Mouse (Mus musculus): Measurements from ENCODE around the gene Bbs9.
"Not testable (repeated sequence)": the region's sequence is repeated elsewhere in the genome, so short reads cannot be mapped to it uniquely, and the experiment has no call there.

Gene Bbs9

DNA sequence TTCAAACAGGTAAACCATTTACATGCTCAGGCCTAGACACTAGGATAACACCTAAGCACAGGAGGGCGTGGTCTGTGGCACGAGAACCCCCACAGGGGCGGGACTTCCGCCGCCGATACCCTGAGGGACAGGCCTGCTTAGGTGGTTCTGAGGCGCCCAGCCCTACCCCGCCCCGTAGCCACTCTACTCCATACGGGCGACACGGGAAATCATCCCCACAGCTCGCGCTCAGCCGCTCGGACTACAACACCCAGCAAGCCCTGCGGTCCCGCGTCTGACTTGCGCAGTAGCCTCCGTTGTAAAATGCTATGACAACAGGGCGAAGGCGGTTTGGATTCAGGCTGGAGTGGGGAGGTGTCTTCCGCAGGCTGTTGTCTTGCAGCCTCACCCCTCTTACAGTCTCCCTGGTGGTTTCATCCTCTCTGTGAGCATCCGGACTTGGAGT lies at the start of gene Bbs9:
Gene Bbs9, plus strand, starts transcription at position 292 of the 445 bp plus-strand sequence.
- in situ Hi-C loops (cut with MboI, MseI): no loop called here

DNA sequence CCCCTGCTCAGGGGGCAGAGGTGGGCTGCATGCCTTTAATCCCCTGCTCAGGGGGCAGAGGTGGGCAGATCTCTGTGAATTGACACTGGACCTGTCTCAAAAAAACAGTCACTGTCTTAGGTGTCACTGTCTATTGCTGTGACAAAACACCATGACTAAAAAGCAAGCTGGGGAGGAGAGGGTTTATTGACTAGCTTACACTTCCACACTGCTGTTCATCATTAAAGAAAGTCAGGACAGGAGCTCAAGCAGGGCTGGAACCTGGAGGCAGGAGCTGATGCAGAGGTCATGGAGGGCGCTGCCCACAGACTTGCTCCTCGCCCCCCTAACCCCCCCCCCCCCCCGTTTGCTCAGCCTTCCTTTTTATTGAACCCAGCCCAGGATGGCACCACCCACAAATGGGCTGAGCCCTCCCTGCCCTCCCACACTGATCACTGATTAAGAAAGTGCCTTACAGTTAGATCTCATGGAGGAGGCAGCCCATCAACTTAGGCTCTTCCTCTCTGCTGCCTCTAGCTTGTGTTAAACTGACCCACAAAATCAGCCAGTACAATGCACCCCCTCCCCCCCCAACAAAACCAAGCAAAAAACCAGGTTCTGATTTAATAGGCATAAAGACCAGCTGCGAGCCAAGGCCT lies 47.4 kb upstream of the Bbs9 start:
- in situ Hi-C loops (cut with MboI, MseI): no loop called here

DNA sequence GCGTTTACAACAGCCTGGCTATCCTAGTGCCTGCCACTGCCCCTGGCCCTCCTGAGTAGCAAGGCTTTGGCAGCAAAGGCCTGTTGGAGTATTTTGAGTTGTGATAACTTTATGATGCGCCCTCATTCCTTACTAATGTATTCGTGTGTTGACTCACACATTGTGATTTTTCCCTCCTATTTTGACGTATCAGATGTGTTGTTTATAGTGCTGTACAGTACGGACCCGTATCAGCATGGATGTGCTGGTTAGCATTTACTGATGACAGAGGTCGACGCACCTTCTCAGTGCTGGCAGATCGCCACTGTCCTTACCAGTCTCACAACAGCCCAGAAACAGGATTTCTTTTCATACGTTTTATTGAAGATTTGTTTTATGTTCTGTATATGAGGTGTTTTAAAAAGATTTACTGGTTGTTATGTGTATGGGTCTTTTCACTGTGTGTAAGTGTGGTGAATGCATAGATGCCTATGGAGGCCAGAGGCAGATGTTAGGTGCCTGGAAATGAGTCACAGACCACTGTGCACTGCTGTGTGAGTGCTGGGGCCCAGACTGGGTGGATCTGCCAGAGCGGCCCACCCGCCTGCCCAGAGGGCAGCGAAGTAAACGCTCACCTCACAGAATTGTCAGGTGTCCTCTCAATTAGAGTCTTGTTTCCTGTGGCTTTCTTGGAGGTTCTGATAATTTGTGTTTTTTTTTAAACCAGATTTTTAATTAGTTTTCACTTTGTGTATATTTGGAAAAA lies 46.7 kb upstream of the Bbs9 start:
- in situ Hi-C loops (cut with MboI, MseI): no loop called here

DNA sequence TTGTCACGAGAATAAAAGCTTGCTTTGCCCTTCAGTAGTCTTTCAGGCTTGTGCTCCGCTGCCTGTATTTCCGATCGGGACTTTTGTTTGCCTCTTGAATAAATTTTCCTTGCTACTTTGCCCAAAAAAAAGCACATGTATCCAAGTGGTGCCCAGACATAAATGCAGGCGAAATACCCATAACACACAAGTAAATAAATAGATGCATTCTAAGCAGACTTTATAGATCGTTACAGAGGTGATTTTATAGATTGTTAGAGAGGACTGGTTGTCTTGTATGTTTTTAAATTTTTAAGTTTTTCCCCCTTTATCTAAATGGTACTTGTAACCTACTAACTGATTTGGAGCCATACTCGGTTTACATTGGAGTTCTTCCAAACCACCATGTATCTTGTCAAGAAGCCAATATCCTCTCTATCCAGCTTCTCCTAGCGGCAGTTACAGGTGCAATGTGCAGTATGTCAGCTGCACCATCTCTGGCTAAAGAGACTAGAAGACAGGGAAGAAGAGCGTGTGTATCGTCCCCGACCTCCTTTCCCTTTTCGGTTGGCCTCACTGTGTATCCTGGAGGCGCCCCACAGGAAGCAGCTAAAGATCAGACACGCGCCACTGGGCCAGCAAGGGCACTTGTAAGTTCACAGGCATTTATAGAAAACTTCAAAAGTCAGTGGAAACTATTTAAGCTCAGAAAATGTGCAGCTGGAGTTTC lies 45.8 kb upstream of the Bbs9 start:
- in situ Hi-C loops (cut with MboI, MseI): no loop called here

DNA sequence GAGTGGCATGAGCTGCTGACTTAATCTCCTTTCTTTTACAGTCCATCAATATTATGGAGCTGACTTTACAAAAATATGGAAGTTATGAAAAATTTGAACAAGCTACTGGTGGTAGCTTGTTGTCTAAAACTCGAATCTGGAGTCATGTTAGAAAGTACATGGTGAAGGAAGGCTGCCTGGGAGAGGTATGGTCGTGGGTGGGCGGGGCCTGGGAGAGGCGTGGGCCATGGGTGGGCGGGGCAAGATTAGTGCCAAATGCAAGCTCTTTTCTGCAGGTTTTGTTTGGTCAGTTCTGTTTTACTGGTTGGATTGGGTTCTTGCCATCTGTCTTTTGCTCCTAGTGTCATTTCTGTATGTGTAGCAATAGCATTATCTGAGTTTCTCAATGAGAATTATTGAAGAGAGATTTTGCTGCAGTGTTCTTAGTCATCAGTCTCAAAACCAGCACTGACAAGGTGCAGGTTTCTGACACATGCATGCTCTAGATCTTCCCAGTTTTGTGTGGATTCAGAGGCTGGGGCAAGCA lies 45.1 kb upstream of the Bbs9 start:
- in situ Hi-C loops (cut with MboI, MseI): no loop called here

DNA sequence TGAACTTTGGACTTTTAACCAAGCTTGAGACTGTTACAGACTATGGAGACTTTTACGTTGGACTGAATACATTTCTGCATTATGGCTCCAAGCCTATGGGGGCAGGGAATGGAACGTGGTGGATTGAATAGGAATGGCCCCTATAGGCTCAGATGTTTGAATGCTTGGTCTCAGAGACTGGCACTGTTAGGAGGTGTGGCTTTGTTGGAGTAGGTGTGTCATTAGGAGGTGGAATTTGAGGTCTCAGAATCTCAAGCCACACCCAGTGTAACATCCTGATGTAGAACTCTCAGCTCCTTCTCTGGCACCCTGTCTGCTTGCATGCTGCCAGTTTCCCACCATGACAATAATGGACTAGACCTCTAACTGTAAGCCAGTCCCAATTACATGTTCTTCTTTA lies 42.3 kb upstream of the Bbs9 start:
- in situ Hi-C loops (cut with MboI, MseI): no loop called here

DNA sequence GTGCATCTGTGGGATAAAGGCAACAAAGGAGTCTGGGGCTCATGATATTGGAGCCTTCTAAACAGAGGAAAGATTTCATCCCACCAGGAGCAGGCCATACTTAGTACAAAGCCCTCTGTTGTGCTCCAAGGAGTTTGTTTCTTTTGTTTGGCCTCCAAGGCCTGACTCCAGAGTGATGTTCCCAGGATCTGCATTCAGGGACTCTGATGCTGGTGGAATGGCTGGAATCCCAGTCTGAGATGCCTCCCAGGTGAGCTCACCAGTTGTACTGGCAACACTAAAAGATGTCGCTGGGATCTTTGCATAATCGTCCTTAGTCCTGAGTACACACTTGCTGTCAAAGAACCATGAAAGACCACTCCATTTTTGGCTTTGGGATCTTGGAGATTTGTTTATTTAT lies 41.4 kb upstream of the Bbs9 start:
- in situ Hi-C loops (cut with MboI, MseI): no loop called here

DNA sequence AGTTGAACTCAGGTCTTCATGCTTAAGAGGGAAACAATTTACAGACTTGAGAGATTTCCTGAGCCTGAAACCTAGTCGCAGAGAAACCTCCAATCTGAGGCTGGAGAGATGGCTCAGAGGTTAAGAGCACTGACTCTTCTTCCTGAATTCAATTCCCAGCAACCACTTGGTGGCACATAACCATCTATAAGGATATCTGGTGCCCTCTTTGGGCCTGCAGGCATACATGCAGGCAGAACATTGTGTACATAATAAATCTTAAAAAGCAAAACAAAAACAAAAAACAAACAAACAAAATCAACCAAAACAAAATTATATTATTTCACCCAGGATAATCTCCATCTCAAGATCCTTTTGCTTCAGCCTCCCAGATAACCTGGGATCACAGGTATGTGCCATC lies 36.7 kb upstream of the Bbs9 start:
- in situ Hi-C loops (cut with MboI, MseI): no loop called here

DNA sequence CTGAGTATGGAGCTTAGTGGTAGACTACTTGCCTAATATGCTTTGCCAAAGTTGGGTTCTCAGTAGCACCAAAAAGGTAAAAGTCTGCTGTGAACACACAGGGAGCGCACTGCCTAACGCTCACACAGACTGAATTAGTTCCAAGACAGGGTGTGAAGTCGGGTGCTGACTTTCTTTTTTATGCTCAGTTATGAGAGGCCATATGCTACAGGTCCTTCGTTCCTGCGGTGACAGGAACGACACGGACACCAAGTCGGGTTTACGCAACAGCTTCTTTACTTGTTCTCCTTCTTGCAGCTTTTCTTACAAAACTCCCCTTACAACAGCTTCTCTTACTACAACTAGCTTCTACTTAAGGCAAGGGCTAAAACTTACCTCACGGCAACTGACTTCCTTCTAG lies 32.4 kb upstream of the Bbs9 start:
- in situ Hi-C loops (cut with MboI, MseI): no loop called here

DNA sequence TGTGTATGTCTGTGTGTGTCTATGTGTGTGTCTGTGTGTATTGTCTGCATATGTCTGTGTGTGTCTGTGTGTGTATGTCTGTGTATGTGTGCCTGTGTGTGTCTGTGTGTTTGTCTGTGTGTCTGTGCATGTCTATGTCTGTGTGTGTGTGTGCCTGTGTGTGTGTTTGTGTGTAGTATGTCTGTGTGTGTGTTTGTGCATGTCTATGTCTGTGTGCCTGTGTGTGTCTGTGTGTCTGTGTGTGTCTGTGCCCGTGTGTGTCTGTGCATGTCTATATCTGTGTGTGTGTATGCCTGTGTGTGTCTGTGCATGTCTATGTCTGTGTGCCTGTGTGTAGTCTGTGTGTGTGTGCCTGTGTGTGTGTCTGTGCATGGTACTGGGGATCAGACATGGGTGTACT lies 30.4 kb upstream of the Bbs9 start:
- in situ Hi-C loops (cut with MboI, MseI): no loop called here

DNA sequence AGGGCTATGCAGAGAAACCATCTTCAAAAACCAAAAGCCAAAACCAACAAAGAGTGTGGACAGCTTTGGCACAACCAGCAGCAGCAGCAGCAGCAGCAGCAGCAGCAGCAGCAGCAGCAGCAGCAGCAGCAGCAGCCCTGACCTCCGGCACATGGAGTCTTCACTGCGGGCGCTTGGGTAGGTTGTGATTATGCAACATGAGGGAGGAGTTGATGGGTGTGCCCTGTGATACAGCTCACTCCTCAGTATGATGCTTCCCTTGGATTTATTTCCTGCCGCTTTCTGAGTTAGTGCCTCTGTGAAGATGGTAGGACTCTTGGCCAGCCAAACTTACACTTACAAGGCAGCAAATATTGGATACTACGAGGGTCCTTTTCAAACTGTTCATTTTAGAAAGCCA lies 28.3 kb upstream of the Bbs9 start:
- in situ Hi-C loops (cut with MboI, MseI): no loop called here

DNA sequence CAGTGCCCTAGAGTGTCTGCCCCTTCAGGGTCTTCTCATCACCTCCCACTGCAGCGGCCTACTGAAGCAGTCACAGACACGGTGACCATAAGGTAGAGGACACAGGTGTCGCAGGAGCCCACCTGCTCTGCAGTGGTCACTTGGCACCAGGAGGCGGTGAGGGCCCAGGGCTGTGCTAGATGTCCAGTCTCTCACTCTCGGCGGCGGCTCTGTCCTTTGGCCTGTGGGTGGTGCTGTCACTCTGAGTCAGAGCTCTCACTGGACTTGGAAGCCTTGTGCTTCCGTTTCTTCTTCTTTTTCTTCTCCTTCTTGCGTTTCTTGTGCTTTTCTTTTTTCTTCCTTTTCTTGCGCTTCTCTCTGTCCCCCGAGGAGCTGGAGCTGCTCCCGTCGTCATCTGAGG lies 27.1 kb upstream of the Bbs9 start:
- in situ Hi-C loops (cut with MboI, MseI): no loop called here

DNA sequence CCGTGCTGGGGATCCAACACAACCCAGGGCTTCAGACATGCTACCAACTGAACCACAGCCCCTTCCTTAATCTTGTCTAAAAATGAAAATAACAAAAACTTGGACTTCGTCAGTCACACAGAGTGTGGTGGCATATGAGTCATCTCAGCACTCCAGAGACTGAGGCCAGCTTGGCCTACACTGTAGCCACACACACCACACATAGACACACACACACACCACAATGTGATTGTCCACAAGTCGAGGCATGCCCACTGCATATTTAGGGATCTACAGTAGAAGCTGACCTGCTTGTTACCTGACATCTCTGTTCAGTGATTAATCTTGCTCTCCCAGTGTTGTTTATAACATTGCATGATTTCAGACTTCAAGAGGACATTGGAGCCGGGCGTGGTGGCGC lies 26.3 kb upstream of the Bbs9 start:
- in situ Hi-C loops (cut with MboI, MseI): no loop called here

DNA sequence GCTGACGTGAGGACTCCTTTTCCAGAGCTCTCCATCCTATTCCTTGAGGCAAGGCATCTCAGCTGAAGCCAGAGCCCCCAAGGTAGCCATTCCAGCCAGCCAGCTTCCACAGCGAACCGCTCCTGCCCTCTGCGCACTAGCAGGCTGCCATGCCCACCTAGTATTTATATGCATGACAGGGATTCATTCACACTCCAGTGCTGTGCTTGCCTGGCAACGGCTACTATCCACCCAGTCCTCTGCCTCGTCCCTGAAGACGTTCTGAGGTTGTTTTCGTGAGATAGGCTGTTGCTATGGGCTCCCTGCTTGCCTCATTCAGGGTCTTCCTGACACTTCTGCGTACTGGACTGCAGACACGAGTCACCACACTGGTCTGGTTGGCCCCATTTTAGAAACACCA lies 22.8 kb upstream of the Bbs9 start:
- in situ Hi-C loops (cut with MboI, MseI): no loop called here

DNA sequence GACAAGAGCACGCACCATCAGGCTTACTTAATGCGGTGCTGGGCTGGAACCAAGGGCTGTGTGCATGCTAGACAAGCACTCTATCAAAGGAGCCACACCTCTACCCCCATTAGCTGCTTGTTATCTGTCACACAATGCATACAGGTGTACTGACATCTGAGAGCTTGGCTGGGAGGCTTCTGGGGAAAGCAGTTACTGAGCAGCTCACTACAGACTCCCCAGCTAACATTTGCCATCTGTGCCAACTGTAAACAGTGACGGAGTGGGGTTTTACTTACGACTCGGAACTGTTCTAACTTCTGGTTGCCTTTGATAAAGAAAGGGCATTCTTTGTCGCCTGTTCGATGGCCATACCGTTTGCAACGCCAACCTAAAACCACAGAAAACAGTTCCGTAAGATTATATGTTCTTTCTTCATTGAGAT lies 22.0 kb upstream of the Bbs9 start:
- in situ Hi-C loops (cut with MboI, MseI): no loop called here

DNA sequence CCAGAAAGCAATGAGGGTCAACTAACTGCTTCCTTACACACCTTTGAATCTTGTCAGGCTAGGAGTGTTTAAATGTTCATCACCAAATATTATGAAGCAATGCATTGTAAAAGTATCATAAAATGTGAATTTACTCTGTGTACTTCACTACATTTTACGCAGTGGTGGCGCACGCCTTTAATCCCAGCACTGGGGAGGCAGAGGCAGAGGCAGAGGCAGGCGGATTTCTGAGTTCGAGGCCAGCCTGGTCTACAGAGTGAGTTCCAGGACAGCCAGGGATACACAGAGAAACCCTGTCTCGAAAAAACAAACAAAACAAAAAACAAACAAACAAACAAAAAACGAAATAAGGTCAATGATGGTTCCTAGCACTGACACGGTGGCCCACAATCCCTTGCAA lies 21.5 kb upstream of the Bbs9 start, which contains the start of gene Gm17545:
Gene Gm17545, plus strand, starts transcription at position 301 of the 400 bp plus-strand sequence.
- in situ Hi-C loops (cut with MboI, MseI): not testable (repeated sequence)

DNA sequence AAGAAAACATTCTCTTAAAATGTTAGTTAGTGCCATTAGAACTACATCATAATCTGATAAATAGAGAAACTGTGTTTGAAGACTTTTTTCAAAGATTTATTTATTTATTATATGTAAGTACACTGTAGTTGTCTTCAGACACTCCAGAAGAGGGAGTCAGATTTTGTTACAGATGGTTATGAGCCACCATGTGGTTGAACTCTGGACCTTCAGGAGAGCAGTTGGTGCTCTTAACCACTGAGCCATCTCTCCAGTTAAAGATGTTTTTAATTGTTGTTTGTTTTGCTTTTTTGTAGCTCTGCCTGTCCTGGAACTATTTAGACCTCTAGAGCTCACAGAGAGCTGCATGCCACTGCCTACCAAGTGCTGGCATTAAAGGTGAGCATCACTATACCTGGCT lies 20.5 kb upstream of the Bbs9 start:
- in situ Hi-C loops (cut with MboI, MseI): no loop called here

DNA sequence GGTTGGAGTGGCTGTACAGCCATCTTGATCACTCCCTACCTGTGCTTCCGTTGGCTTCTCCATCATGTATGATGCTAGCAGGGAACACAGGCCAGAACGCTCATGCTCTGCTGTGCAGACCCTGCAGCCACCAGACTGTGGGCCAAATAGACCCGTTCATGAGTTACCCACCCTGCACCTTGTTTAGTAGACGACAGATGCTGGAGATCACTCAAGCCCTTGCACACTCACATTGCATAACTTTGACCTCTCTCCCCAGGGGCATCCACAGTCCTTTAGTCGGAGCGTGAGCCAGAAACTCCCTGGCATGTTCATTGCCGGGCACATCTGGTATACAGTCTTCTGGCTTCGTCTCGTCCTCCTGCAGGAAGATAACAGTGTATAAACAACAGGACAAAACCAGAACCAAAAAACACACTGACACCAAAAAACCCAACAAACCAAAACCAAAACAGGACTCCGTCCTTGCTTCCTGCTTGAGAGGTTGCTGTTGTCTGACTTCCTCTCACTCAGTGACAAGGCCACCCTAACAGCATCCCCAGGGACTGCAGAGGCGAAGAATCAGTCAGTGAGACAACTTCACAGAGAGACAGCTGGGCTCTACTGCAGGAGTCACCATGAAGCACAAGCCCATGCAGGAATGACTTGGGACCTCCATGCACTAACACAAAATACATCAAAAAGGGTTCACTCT lies 18.2 kb upstream of the Bbs9 start:
- in situ Hi-C loops (cut with MboI, MseI): no loop called here

DNA sequence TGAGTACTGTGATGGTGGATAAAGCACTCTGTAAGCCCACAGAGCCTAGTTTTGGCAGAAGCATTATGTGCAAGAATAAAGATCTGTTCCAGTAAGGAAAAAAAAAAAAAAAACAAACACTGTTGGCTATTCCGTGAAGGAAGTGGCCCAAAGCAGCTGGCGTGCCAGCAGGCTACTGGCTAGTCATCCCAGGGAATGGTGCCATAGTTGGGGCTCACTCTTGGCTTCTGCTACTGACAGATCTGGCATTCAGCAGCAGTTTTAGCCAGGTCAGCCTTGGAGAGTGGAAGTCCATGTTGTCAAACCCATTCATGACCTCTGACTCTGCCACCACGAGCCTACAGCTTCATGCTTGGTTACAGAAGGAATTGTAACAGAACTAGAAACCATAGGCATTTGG lies 13.6 kb upstream of the Bbs9 start:
- in situ Hi-C loops (cut with MboI, MseI): no loop called here

DNA sequence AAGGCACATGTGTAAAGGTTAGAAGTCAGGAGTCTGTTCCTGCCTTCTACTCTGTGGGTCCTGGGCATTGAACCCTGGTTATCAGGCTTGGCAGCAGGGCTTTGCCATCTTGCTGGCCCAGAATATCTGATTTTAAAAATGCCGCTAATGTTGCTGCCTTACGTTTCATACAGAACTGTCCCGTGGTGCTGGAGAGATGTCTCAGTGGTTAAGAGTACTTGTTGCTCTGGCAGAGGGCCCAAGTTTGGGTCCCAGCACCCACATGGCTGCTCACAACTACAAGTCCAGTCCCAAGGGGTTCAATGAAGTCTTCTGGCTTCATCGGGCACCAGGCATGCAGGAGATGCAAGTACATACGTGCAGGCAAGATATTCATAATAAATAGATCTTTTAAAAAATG lies 9.3 kb upstream of the Bbs9 start:
- in situ Hi-C loops (cut with MboI, MseI): no loop called here

DNA sequence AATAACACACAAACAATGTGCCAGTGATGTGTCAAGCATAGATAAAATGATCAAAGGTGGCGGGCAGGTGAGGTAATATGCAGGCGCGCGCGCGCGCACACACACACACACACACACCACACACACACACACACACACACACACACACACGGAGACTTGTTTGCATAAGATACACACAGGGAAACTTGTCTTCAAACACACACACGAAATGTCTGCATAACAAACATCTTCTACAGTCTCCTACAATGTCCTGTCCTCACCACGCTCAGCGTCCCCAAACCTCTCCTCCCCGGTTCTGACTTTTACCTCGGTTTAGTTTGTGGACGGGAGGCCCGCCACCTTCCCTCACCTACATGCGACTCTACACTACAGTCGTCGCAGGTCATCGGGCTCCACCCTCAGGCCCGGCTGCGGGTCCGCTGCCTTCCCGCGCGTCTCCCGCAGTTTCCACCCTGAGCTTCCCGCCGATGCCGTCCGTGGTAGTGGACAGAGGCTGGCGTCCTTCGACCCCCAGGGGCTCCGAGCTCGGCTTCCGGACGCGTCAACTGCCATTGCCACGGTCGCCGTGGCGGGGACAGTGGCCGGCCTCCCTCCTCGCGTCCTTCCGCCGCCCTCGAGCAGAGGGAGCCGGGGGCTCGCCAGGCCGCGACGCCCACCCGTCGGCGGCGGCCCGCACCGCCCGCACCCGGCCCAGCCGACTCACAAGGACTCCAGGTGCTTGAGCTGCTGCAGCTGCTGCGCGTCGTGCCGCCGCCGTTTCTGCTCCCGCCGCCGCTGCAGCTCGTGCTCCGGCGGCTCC lies 7.9 kb upstream of the Bbs9 start:
- in situ Hi-C loops (cut with MboI, MseI): no loop called here
